Mouse (Mus musculus) spleen, adult 2 months (tissue): ENCODE measurements around the gene Gm49776. TPM values are rescaled to one million over a fixed set of nuclear protein-coding genes. Genes with fewer than 3 reads are reported as not detected.

Experiments used
- DNase-seq, 2 experiments: peaks; one replicate each; pipeline versions ENCODE4 v3.0.0 to v3.0.0-alpha.2; 2012 to 2021; ENCODE audit warnings: low spot score in 2 of 2, low read depth in 1 of 2
- H3K27ac ChIP-seq: fragments of 200-500 bp; 2 replicates; pipeline ENCODE4 v1.5.1; 2012; ENCODE audit warnings: low read length, inconsistent platforms; ENCODE audit not compliant: insufficient read depth
- H3K27me3 ChIP-seq: fragments of 200-500 bp; 2 replicates; pipeline ENCODE4 v1.6.1; 2012; ENCODE audit warnings: mild to moderate bottlenecking, moderate library complexity, low read length, inconsistent platforms; ENCODE audit not compliant: control insufficient read depth, insufficient read depth
- H3K36me3 ChIP-seq: fragments of 200-500 bp; 2 replicates; pipeline ENCODE4 v1.6.1; 2012; ENCODE audit warnings: mild to moderate bottlenecking, low read length, inconsistent platforms; ENCODE audit not compliant: control insufficient read depth, insufficient read depth
- H3K4me1 ChIP-seq: fragments of 200-500 bp; 2 replicates; pipeline ENCODE4 v1.6.1; 2011; ENCODE audit warnings: inconsistent platforms; ENCODE audit not compliant: control insufficient read depth, insufficient read depth, insufficient read length
- H3K4me3 ChIP-seq: fragments of 200-500 bp; 2 replicates; pipeline ENCODE4 v1.5.1; 2011; ENCODE audit warnings: mild to moderate bottlenecking, inconsistent platforms; ENCODE audit not compliant: insufficient read depth, insufficient read length; ENCODE audit errors: extremely low read depth
- CTCF ChIP-seq: fragments of 200-500 bp; IDR thresholded peaks from 2 replicates; pipeline ENCODE4 v1.5.1; 2011; ENCODE audit warnings: mild to moderate bottlenecking, inconsistent platforms; ENCODE audit not compliant: insufficient read depth, insufficient read length, insufficient replicate concordance; ENCODE audit errors: extremely low read depth
- POLR2A ChIP-seq: fragments of 200-500 bp; IDR thresholded peaks from 2 replicates; pipeline ENCODE4 v1.6.1; 2011; ENCODE audit warnings: low read depth, low read length, inconsistent platforms
- WGBS: fragments of 180-500 bp; shearing (Covaris S2); methylation state at CpG from one replicate; pipeline ENCODE4 v1.1.7; 2018; 5-methylcytosine and 5-hydroxymethylcytosine counted together
- polyA plus RNA-seq: library from polyadenylated mRNA; depleted of rRNA; stranded (reverse); fragments of >200 nt; gene quantifications from 2 replicates; pipeline ENCODE4 v1.2.3, GENCODE M21; 2012

The Gm49776 gene
- polyA plus RNA-seq, 1 experiment, result not detected

- WGBS, result 18% methylated on average over 8 of the region's 8 CpGs
- Histone ChIP-seq H3K4me3 (no peak overlapping the region), H3K27me3 (no peaks in the 10 kb centered on the region), H3K4me1 (peaks cover 2% of the 10 kb centered on the region; the same call in 1 of the 2 replicates), H3K36me3 (peaks cover 12% of the 10 kb centered on the region), H3K27ac (no peak overlapping the region)
- no peak for TF ChIP-seq POLR2A
- no peak for TF ChIP-seq CTCF
- DNase-seq, result no peak
These were observed 38.1 kb downstream of the Gm49776 start for GRCm38 (mm10) chr16:18220001-18220400.

GRCm38 (mm10) chr16:18218580-18218996 lies 39.5 kb downstream of the Gm49776 start:
- no peak for TF ChIP-seq POLR2A
- no peak for TF ChIP-seq CTCF
- peaks cover 3% of the 10 kb centered on the region; the same call in 1 of the 2 replicates for H3K36me3 ChIP-seq
- 90% methylated on average over 9 of the region's 9 CpGs for WGBS

GRCm38 (mm10) chr16:18217579-18217978 lies 40.5 kb downstream of the Gm49776 start, which contains the start of gene Ccdc188:
Gene Ccdc188 (plus strand): TSS chr16:18217879.
- DNase-seq, result no peak
- TF ChIP-seq CTCF, result no peak
- peaks cover 2% of the 10 kb centered on the region; the same call in 1 of the 2 replicates for H3K4me1 ChIP-seq
- WGBS, result 91% methylated on average over 4 of the region's 4 CpGs
- no peak within 1 kb of the TSS for H3K27ac ChIP-seq
- no peaks in the 10 kb centered on the region for H3K27me3 ChIP-seq
- no peaks in the 10 kb centered on the region for H3K36me3 ChIP-seq
- no peak within 1 kb of the TSS for H3K4me3 ChIP-seq

More at GRCm38 (mm10) chr16:18218580-18218996, 39.5 kb downstream of the Gm49776 start:
- no peak for DNase-seq
- Histone ChIP-seq H3K27me3 (no peaks in the 10 kb centered on the region), H3K4me1 (peaks cover 2% of the 10 kb centered on the region; the same call in 1 of the 2 replicates), H3K27ac (no peak overlapping the region), H3K4me3 (no peak overlapping the region)

- DNase-seq, result no peak
- 86% methylated on average over 7 of the region's 7 CpGs for WGBS
- Histone ChIP-seq H3K27ac (no peak overlapping the region), H3K36me3 (no peaks in the 10 kb centered on the region), H3K4me3 (no peak overlapping the region), H3K27me3 (no peaks in the 10 kb centered on the region), H3K4me1 (no peaks in the 10 kb centered on the region)
- TF ChIP-seq CTCF (no peak), POLR2A (no peak)
These were observed 43.3 kb downstream of the Gm49776 start for GRCm38 (mm10) chr16:18214858-18215257.

- TF ChIP-seq CTCF (no peak), POLR2A (no peak)
- 72% methylated on average over 6 of the region's 6 CpGs for WGBS
- Histone ChIP-seq H3K27me3 (no peaks in the 10 kb centered on the region), H3K4me1 (no peaks in the 10 kb centered on the region), H3K4me3 (no peak overlapping the region), H3K36me3 (no peaks in the 10 kb centered on the region), H3K27ac (no peak overlapping the region)
- DNase-seq, result no peak
These were observed 44.4 kb downstream of the Gm49776 start for GRCm38 (mm10) chr16:18213689-18214088.

- Histone ChIP-seq H3K4me3 (no peak overlapping the region), H3K27me3 (no peaks in the 10 kb centered on the region), H3K36me3 (no peaks in the 10 kb centered on the region), H3K27ac (no peak overlapping the region), H3K4me1 (no peaks in the 10 kb centered on the region)
- 42% methylated on average over 10 of the region's 10 CpGs for WGBS
- TF ChIP-seq CTCF (peak; percentile 87), POLR2A (no peak)
- DNase-seq, result peak in 1 of 2 experiments; percentile 68
These were observed 46.5 kb downstream of the Gm49776 start for GRCm38 (mm10) chr16:18211417-18212171.

- Histone ChIP-seq H3K4me3 (no peak overlapping the region), H3K36me3 (no peaks in the 10 kb centered on the region), H3K4me1 (no peaks in the 10 kb centered on the region), H3K27ac (no peak overlapping the region), H3K27me3 (no peaks in the 10 kb centered on the region)
- WGBS, result 12% methylated on average over 8 of the region's 8 CpGs
- TF ChIP-seq CTCF (peak; percentile 47; the same call in 1 of the 2 replicates), POLR2A (no peak)
- DNase-seq, result peak in 1 of 2 experiments; percentile 53
These were observed 47.3 kb downstream of the Gm49776 start for GRCm38 (mm10) chr16:18210701-18211416.
